In genomic region chr12:34810221-34810620, GRCm38 (mm10) we compare ENCODE assay signal across 11 mouse cellular contexts.
"Had no signal": no experiment of that assay in that cellular context is flagged by ENCODE, and none has a peak within 500 bp of the region (broad histone marks: within the 10 kb centered on the region; RNA-seq: fewer than 3 reads in every experiment).

No protein-coding gene starts in this region.

- DNase-seq: retina, postnatal 1 day; right cerebral cortex, adult 18-20 months; right cerebral cortex, postnatal 14 days; right cerebral cortex, postnatal 25 days; right cerebral cortex, postnatal 4 days; thymus, adult 18-20 months; thymus, adult 2 months; thymus, postnatal 14 days; thymus, postnatal 25 days; thymus, postnatal 36 days; thymus, postnatal 4 days had no signal
